Mouse (Mus musculus): ENCODE measurements around the gene Ppie.

- TF ChIP-seq MAX (IDR thresholded peaks at IDR 0.05; ENCODE audit: low read depth): no peak
- no peak for TF ChIP-seq POLR2A (IDR thresholded peaks at IDR 0.05; ENCODE audit: insufficient read length, low read depth)
Observed at GRCm38 (mm10) chr4:123108056-123108455, 31.7 kb downstream of the Ppie start.
